Mouse (Mus musculus) small intestine, adult 2 months (tissue): ENCODE measurements around the gene Qk. TPM values are rescaled to one million over a fixed set of nuclear protein-coding genes. Genes with fewer than 3 reads are reported as not detected.

ENCODE experiments used
- H3K27ac ChIP-seq: fragments of 200-500 bp; 2 replicates; pipeline ENCODE4 v1.5.1; 2012; ENCODE audit warnings: low read depth, low read length, control low read depth, inconsistent platforms; ENCODE audit not compliant: insufficient read depth
- H3K27me3 ChIP-seq: fragments of 200-500 bp; 2 replicates; pipeline ENCODE4 v1.6.1; 2012; ENCODE audit warnings: mild to moderate bottlenecking, moderate library complexity, low read length, inconsistent platforms; ENCODE audit not compliant: control insufficient read depth, insufficient read depth
- H3K36me3 ChIP-seq: fragments of 200-500 bp; 2 replicates; pipeline ENCODE4 v1.6.1; 2012; ENCODE audit warnings: mild to moderate bottlenecking, low read length, control low read depth, inconsistent platforms; ENCODE audit not compliant: control insufficient read depth, insufficient read depth
- H3K4me1 ChIP-seq: fragments of 200-500 bp; 2 replicates; pipeline ENCODE4 v1.6.1; 2012; ENCODE audit warnings: low read length, inconsistent platforms, mixed read lengths; ENCODE audit not compliant: control insufficient read depth, insufficient read depth, insufficient read length
- H3K4me3 ChIP-seq: fragments of 200-500 bp; 2 replicates; pipeline ENCODE4 v1.5.1; 2012; ENCODE audit warnings: low read depth, mild to moderate bottlenecking, control low read depth, inconsistent platforms, low read length, moderate library complexity
- CTCF ChIP-seq: fragments of 200-500 bp; IDR thresholded peaks from 2 replicates; pipeline ENCODE4 v1.5.1; 2012; ENCODE audit warnings: low read depth, mild to moderate bottlenecking, control low read depth, inconsistent platforms, low read length, moderate library complexity, mixed read lengths; ENCODE audit not compliant: insufficient replicate concordance, insufficient read length; ENCODE audit errors: extremely low read depth
- POLR2A ChIP-seq: fragments of 200-500 bp; IDR thresholded peaks from 2 replicates; pipeline ENCODE4 v1.6.1; 2012; ENCODE audit warnings: low read depth, mild to moderate bottlenecking, control low read depth, inconsistent platforms, low read length, moderate library complexity
- WGBS: fragments of 180-500 bp; shearing (Covaris S2); methylation state at CpG from one replicate; pipeline ENCODE4 v1.1.7; 2018; 5-methylcytosine and 5-hydroxymethylcytosine counted together
- polyA plus RNA-seq: library from polyadenylated mRNA; depleted of rRNA; stranded (reverse); fragments of >200 nt; gene quantifications from 2 replicates; pipeline ENCODE4 v1.2.3, GENCODE M21; 2012

The Qk gene
- polyA plus RNA-seq, 1 experiment, result 13.5 TPM

- TF ChIP-seq POLR2A (no peak), CTCF (no peak)
- no peaks in the 10 kb centered on the region for H3K4me1 ChIP-seq
- H3K36me3 ChIP-seq, result no peaks in the 10 kb centered on the region
- H3K27ac ChIP-seq, result no peak overlapping the region
- H3K4me3 ChIP-seq, result no peak overlapping the region
- H3K27me3 ChIP-seq, result no peaks in the 10 kb centered on the region
- WGBS, result 71% methylated on average over 12 of the region's 12 CpGs
Measured at GRCm38 (mm10) chr17:10209154-10209777, 110.4 kb downstream of the Qk start.

DNA sequence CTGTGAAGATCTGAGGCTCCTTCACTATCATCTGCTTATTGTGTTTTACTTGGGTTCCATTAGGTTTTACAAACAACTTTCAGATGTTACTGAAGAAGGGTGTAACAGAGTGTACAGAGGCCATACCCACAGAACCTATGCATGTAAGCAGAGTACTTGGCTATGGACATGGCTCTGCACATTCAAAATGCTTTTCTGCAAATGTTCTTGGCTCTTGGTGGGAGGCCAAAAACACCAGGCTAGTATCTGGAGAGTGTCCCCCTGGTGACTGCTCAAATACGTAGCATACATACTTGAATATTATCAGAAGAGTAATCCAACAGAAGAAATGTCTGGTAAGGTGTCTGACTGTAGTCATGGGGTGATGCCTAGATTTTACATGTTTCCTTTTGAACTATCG lies 121.0 kb downstream of the Qk start:
- Histone ChIP-seq H3K4me3 (no peak overlapping the region), H3K36me3 (no peaks in the 10 kb centered on the region), H3K27ac (no peak overlapping the region), H3K4me1 (no peaks in the 10 kb centered on the region), H3K27me3 (no peaks in the 10 kb centered on the region)
- 85% methylated on average over 2 of the region's 2 CpGs for WGBS
- TF ChIP-seq POLR2A (no peak), CTCF (no peak)

DNA sequence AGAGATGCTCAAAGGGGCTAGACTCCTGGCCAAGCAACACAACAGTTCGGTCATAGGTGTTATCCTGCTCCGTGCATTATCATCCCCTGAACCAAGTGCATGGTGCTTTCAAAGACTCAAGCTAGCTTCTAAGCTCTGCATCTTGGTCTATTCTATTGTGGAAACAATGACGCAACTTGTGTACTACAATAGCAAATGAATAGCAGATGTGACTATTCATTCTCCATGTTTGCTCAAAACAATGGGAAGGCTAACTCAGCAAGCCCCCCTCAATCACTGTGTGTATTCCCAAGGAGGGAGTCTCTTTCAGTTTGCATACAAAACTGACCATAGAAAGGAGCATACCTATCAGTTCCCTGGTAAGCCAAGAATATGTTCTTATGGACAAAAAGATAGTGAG lies 121.4 kb downstream of the Qk start:
- Histone ChIP-seq H3K27me3 (no peaks in the 10 kb centered on the region), H3K27ac (no peak overlapping the region), H3K4me1 (no peaks in the 10 kb centered on the region), H3K36me3 (no peaks in the 10 kb centered on the region), H3K4me3 (no peak overlapping the region)
- TF ChIP-seq POLR2A, result no peak
- TF ChIP-seq CTCF, result no peak
- 93% methylated on average over 3 of the region's 3 CpGs for WGBS

- Histone ChIP-seq H3K4me1 (no peaks in the 10 kb centered on the region), H3K36me3 (no peaks in the 10 kb centered on the region), H3K4me3 (no peak overlapping the region), H3K27ac (no peak overlapping the region), H3K27me3 (no peaks in the 10 kb centered on the region)
- TF ChIP-seq CTCF, result no peak
- TF ChIP-seq POLR2A, result no peak
- WGBS, result 95% methylated on average over 6 of the region's 6 CpGs
Measured at GRCm38 (mm10) chr17:10195703-10196102, 124.0 kb downstream of the Qk start.

GRCm38 (mm10) chr17:10190857-10191256 lies 128.8 kb downstream of the Qk start:
- no peak for TF ChIP-seq CTCF
- no peak for TF ChIP-seq POLR2A
- Histone ChIP-seq H3K4me1 (no peaks in the 10 kb centered on the region), H3K36me3 (no peaks in the 10 kb centered on the region), H3K27me3 (no peaks in the 10 kb centered on the region), H3K4me3 (no peak overlapping the region), H3K27ac (no peak overlapping the region)
- WGBS, result 72% methylated on average over 1 of the region's 1 CpGs

GRCm38 (mm10) chr17:10188481-10188880 lies 131.2 kb downstream of the Qk start:
- TF ChIP-seq POLR2A (no peak), CTCF (no peak)
- WGBS, result 55% methylated on average over 3 of the region's 3 CpGs
- no peaks in the 10 kb centered on the region for H3K4me1 ChIP-seq
- H3K27me3 ChIP-seq, result no peaks in the 10 kb centered on the region
- H3K27ac ChIP-seq, result no peak overlapping the region
- no peaks in the 10 kb centered on the region for H3K36me3 ChIP-seq
- no peak overlapping the region for H3K4me3 ChIP-seq

GRCm38 (mm10) chr17:10187431-10188020 lies 132.1 kb downstream of the Qk start:
- Histone ChIP-seq H3K4me1 (no peaks in the 10 kb centered on the region), H3K27ac (no peak overlapping the region), H3K4me3 (no peak overlapping the region), H3K36me3 (no peaks in the 10 kb centered on the region), H3K27me3 (no peaks in the 10 kb centered on the region)
- TF ChIP-seq POLR2A (no peak), CTCF (no peak)
- 82% methylated on average over 4 of the region's 4 CpGs for WGBS
